Mouse (Mus musculus) leukemia stem cell, adult 10-12 weeks (primary cell): ENCODE results near the gene Csk. TPM values are rescaled to one million over a fixed set of nuclear protein-coding genes. Genes with fewer than 3 reads are reported as not detected.

Source experiments
- polyA plus RNA-seq: library from polyadenylated mRNA; stranded (reverse); fragments of >175 nt; gene quantifications from 2 replicates; pipeline ENCODE4 v1.2.3, GENCODE M21; 2012; ENCODE audit warnings: low replicate concordance

The Csk gene
- polyA plus RNA-seq, result 457 and 560 TPM in 2 replicates

GRCm38 (mm10) chr9:57653283-57653682 lies at the start of gene Csk:
Csk (minus strand) TSS chr9:57653631.

GRCm38 (mm10) chr9:57687751-57688150 lies 34.3 kb upstream of the Csk start, which contains the start of gene Cyp1a1:
Cyp1a1 (plus strand) TSS chr9:57687928.

GRCm38 (mm10) chr9:57683520-57683919 lies 30.1 kb upstream of the Csk start, which contains the start of gene Cyp1a2:
Cyp1a2 (minus strand) TSS chr9:57683703.

GRCm38 (mm10) chr9:57620674-57621073 lies 32.8 kb downstream of the Csk start, which contains the start of gene Lman1l:
Lman1l (minus strand) TSS chr9:57620774.

GRCm38 (mm10) chr9:57606139-57606851 lies 47.1 kb downstream of the Csk start, which contains the start of gene Cplx3:
Cplx3 (minus strand) TSS chr9:57606281.

GRCm38 (mm10) chr9:57589224-57590126 lies 64.0 kb downstream of the Csk start, which contains the start of gene Ulk3:
Ulk3 (plus strand) TSS chr9:57589452.

Other genes starting within 250 kb of the Csk start
- gene Ppcdc, start 213.5 kb downstream of the Csk start, polyA plus RNA-seq, result 5.1 and 7.3 TPM in 2 replicates
- 1.6 and 3.4 TPM in 2 replicates for gene Scamp5, start 185.6 kb downstream of the Csk start, polyA plus RNA-seq
- gene Rpp25, start 149.6 kb downstream of the Csk start, polyA plus RNA-seq, result 0.48 TPM in 1 of 2 replicates, not detected in the other
- gene Cox5a, start 132.4 kb downstream of the Csk start, polyA plus RNA-seq, result 375 and 488 TPM in 2 replicates
- gene Fam219b, start 116.1 kb downstream of the Csk start, polyA plus RNA-seq, result 8.9 and 30.6 TPM in 2 replicates
- gene Mpi, start 100.9 kb downstream of the Csk start, polyA plus RNA-seq, result 0.38 and 1.4 TPM in 2 replicates
- gene Scamp2, start 92.7 kb downstream of the Csk start, polyA plus RNA-seq, result 3.0 and 80.8 TPM in 2 replicates
- gene Ulk3, start 64.2 kb downstream of the Csk start, polyA plus RNA-seq, result 4.8 and 5.2 TPM in 2 replicates
- gene Cplx3, start 47.4 kb downstream of the Csk start, polyA plus RNA-seq, result not detected in 2 replicates
- gene Lman1l, start 32.9 kb downstream of the Csk start, polyA plus RNA-seq, result not detected in 2 replicates
- gene Cyp1a2, start 30.1 kb upstream of the Csk start, polyA plus RNA-seq, result not detected in 2 replicates
- 0.15 TPM in 1 of 2 replicates, not detected in the other for gene Cyp1a1, start 34.3 kb upstream of the Csk start, polyA plus RNA-seq
- 1.1 and 10.9 TPM in 2 replicates for gene Edc3, start 54.9 kb upstream of the Csk start, polyA plus RNA-seq
- 41.0 and 44.7 TPM in 2 replicates for gene Clk3, start 112.2 kb upstream of the Csk start, polyA plus RNA-seq
- gene Arid3b, start 183.2 kb upstream of the Csk start, polyA plus RNA-seq, result 6.4 and 22.1 TPM in 2 replicates